Mouse (Mus musculus) megakaryocyte, embryonic 14.5 days (primary cell): ENCODE results near the gene Plcxd2.

ENCODE experiments used
- FLI1 ChIP-seq: IDR thresholded peaks from 2 replicates; pipeline ENCODE4 v1.6.1; 2012; ENCODE audit warnings: low read length, inconsistent platforms, mixed read lengths
- GATA1 ChIP-seq: IDR thresholded peaks from 3 replicates; pipeline ENCODE4 v1.6.1; 2012; ENCODE audit warnings: mixed read lengths, low read length, inconsistent platforms, borderline replicate concordance

DNA sequence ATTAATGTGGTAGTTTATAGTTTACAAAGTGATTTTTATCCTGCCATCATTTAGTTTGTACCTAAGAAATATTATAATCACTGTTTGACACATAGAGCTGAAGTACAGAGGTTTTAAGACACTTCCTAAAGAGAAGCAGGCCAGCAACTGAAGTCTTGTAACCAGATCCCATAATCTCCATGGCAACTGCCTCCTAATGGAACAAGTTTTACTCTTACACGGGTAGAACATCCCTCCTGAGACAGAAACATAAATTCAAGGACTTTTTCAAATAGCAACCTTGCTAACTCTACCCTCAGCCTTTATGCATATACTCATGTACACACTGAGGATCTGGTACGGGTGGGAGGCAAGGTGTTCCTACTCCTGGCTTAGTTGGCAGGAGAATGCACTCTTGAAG lies 26.2 kb upstream of the Plcxd2 start:
- no peak for TF ChIP-seq GATA1
- TF ChIP-seq FLI1: no peak
